Mouse (Mus musculus): ENCODE results near the gene Clic5. TPM values are rescaled to one million over a fixed set of nuclear protein-coding genes. Genes with fewer than 3 reads are reported as not detected.

The Clic5 gene
- total and polyA plus RNA-seq, 3 experiments = not detected

- Histone ChIP-seq H3K27ac (ENCODE audit: control insufficient read depth, low read depth, low read length) (no peak overlapping the region), H3K79me2 (ENCODE audit: control insufficient read depth, insufficient read depth, low read length, poor library complexity) (no peaks in the 10 kb centered on the region), H3K4me1 (ENCODE audit: control insufficient read depth in 1 of 2, insufficient read depth in 2 of 2, low read length in 2 of 2) (peaks cover 0 to 3% of the 10 kb centered on the region in 2 experiments; a peak in 2 of 4 replicates), H3K36me3 (ENCODE audit: control insufficient read depth in 1 of 2, insufficient read depth in 2 of 2, low read length in 2 of 2) (no peaks in the 10 kb centered on the region), H3K4me3 (ENCODE audit: control insufficient read depth in 1 of 2, insufficient read depth in 1 of 2, low read depth in 2 of 2, low read length in 2 of 2) (no peak overlapping the region), H3K9me3 (replicated peaks; ENCODE audit: insufficient read depth, low read length) (no peaks in the 10 kb centered on the region), H3K9ac (ENCODE audit: control insufficient read depth, low read depth, low read length, poor library complexity, severe bottlenecking) (no peak overlapping the region), H3K27me3 (ENCODE audit: control insufficient read depth in 1 of 2, insufficient read depth in 2 of 2, low read length in 2 of 2) (no peaks in the 10 kb centered on the region)
- DNase-seq (ENCODE audit: low read depth, low spot score) = no peak
- TF ChIP-seq USF1 (IDR thresholded peaks at IDR 0.05; ENCODE audit: low read depth, low read length) (no peak), MYB (IDR thresholded peaks at IDR 0.05; ENCODE audit: low read depth, low read length) (no peak), RAD21 (IDR thresholded peaks at IDR 0.05; ENCODE audit: low read depth, low read length) (no peak), CHD2 (IDR thresholded peaks at IDR 0.05; ENCODE audit: low read length) (no peak), POLR2AphosphoS5 (IDR thresholded peaks at IDR 0.05; ENCODE audit: borderline replicate concordance, low read depth, low read length) (no peak), MXI1 (IDR thresholded peaks at IDR 0.05; ENCODE audit: low read depth, low read length) (no peak), MEF2A (IDR thresholded peaks at IDR 0.05; ENCODE audit: extremely low read depth, insufficient replicate concordance, low read depth, low read length, poor library complexity, severe bottlenecking) (no peak), UBTF (IDR thresholded peaks at IDR 0.05; ENCODE audit: borderline replicate concordance, insufficient read depth, low read depth, low read length) (no peak), JUND (IDR thresholded peaks at IDR 0.05; ENCODE audit: low read depth, low read length) (no peak), MAFK (IDR thresholded peaks at IDR 0.05; ENCODE audit: borderline replicate concordance, low read depth, low read length) (no peak), ZMIZ1 (IDR thresholded peaks at IDR 0.05; ENCODE audit: low read depth, low read length) (no peak), GATA1 (IDR thresholded peaks at IDR 0.05; ENCODE audit: low read depth, low read length) (no peak)
These were observed 56.2 kb downstream of the Clic5 start for GRCm38 (mm10) chr17:44244625-44245024.

DNA sequence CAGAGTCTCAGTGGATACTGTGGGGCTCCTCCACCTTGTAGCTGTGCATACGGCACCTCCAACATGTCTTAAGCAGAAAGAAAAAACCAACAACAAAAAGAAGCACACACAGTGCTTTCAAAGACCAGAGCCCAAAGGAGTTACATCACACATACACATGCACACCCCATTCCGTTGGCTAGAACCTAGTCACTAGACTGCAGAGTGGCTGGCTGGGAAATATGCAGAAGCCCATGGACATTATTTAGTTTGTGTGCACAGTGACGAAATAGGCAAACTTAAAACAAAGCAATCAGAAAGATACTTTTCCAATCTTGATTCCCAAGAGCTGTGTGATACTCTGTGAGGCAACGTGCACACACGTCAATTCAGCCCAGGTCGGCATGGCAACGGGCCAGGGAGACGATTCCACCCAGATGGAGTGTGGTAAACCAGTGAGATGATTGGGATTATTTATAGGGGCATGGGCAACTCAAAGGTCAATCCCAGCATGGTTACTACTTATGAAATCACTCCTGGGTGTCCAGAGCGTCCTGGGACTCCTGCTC, 57.8 kb downstream of the Clic5 start:
- Histone ChIP-seq H3K27ac (ENCODE audit: control insufficient read depth, low read depth, low read length) (no peak overlapping the region), H3K4me3 (ENCODE audit: control insufficient read depth in 1 of 2, insufficient read depth in 1 of 2, low read depth in 2 of 2, low read length in 2 of 2) (no peak overlapping the region), H3K36me3 (ENCODE audit: control insufficient read depth in 1 of 2, insufficient read depth in 2 of 2, low read length in 2 of 2) (0 out of 4 replicates have a peak, but pooled peaks cover 0 to 2% of the 10 kb centered on the region in 2 experiments), H3K9ac (ENCODE audit: control insufficient read depth, low read depth, low read length, poor library complexity, severe bottlenecking) (no peak overlapping the region), H3K79me2 (ENCODE audit: control insufficient read depth, insufficient read depth, low read length, poor library complexity) (no peaks in the 10 kb centered on the region), H3K4me1 (ENCODE audit: control insufficient read depth in 1 of 2, insufficient read depth in 2 of 2, low read length in 2 of 2) (peaks cover 0 to 6% of the 10 kb centered on the region in 2 experiments; a peak in 2 of 4 replicates), H3K27me3 (ENCODE audit: control insufficient read depth in 1 of 2, insufficient read depth in 2 of 2, low read length in 2 of 2) (no peaks in the 10 kb centered on the region), H3K9me3 (replicated peaks; ENCODE audit: insufficient read depth, low read length) (no peaks in the 10 kb centered on the region)
- DNase-seq (ENCODE audit: low read depth, low spot score) = no peak
- TF ChIP-seq ZKSCAN1 (IDR thresholded peaks at IDR 0.05; ENCODE audit: low read depth, low read length) (no peak), UBTF (IDR thresholded peaks at IDR 0.05; ENCODE audit: borderline replicate concordance, insufficient read depth, low read depth, low read length) (no peak), USF1 (IDR thresholded peaks at IDR 0.05; ENCODE audit: low read depth, low read length) (no peak), USF2 (IDR thresholded peaks at IDR 0.05; ENCODE audit: borderline replicate concordance in 1 of 2, insufficient read depth in 1 of 2, low read depth in 1 of 2, low read length in 2 of 2) (no peak), GATA1 (IDR thresholded peaks at IDR 0.05; ENCODE audit: low read depth, low read length) (no peak), ZMIZ1 (IDR thresholded peaks at IDR 0.05; ENCODE audit: low read depth, low read length) (no peak)
